Mouse (Mus musculus) lung, postnatal 4 days (tissue): ENCODE data around the gene Gabbr2.

Source experiments
- DNase-seq, 2 experiments: peaks; one replicate each; pipeline ENCODE4 v3.0.0; 2021

Gabbr2 gene

GRCm38 (mm10) chr4:46988257-46988656 is 3.4 kb downstream of the Gabbr2 start:
- no peak for DNase-seq

GRCm38 (mm10) chr4:46987809-46988208 is 3.9 kb downstream of the Gabbr2 start:
- no peak for DNase-seq

GRCm38 (mm10) chr4:46986054-46986453 is 5.6 kb downstream of the Gabbr2 start:
- no peak for DNase-seq

- no peak for DNase-seq
These were observed 8.8 kb downstream of the Gabbr2 start for GRCm38 (mm10) chr4:46982912-46983311.

- no peak for DNase-seq
These were observed 9.6 kb downstream of the Gabbr2 start for GRCm38 (mm10) chr4:46982094-46982493.

- no peak for DNase-seq
These were observed 13.3 kb downstream of the Gabbr2 start for GRCm38 (mm10) chr4:46978371-46978770.

GRCm38 (mm10) chr4:46977161-46977560 is 14.5 kb downstream of the Gabbr2 start:
- no peak for DNase-seq

- no peak for DNase-seq
These were observed 15.0 kb downstream of the Gabbr2 start for GRCm38 (mm10) chr4:46976671-46977071.

- no peak for DNase-seq
These were observed 18.4 kb downstream of the Gabbr2 start for GRCm38 (mm10) chr4:46973322-46973721.

- DNase-seq, result no peak
These were observed 23.7 kb downstream of the Gabbr2 start for GRCm38 (mm10) chr4:46967981-46968380.

- peak; percentile 15 to 75 for DNase-seq
These were observed 25.1 kb downstream of the Gabbr2 start for GRCm38 (mm10) chr4:46966551-46966950.

GRCm38 (mm10) chr4:46961403-46961802 is 30.3 kb downstream of the Gabbr2 start:
- no peak for DNase-seq

- no peak for DNase-seq
These were observed 31.5 kb downstream of the Gabbr2 start for GRCm38 (mm10) chr4:46960208-46960607.

GRCm38 (mm10) chr4:46959776-46960175 is 31.9 kb downstream of the Gabbr2 start:
- no peak for DNase-seq

- DNase-seq, result no peak
These were observed 33.7 kb downstream of the Gabbr2 start for GRCm38 (mm10) chr4:46957955-46958354.

GRCm38 (mm10) chr4:46956966-46957365 is 34.7 kb downstream of the Gabbr2 start:
- DNase-seq, result no peak

- no peak for DNase-seq
These were observed 38.7 kb downstream of the Gabbr2 start for GRCm38 (mm10) chr4:46953021-46953420.

- no peak for DNase-seq
These were observed 39.1 kb downstream of the Gabbr2 start for GRCm38 (mm10) chr4:46952562-46952961.

GRCm38 (mm10) chr4:46934291-46934690 is 57.4 kb downstream of the Gabbr2 start:
- DNase-seq, result no peak

GRCm38 (mm10) chr4:46933590-46933989 is 58.1 kb downstream of the Gabbr2 start:
- no peak for DNase-seq

GRCm38 (mm10) chr4:46931706-46932397 is 59.8 kb downstream of the Gabbr2 start:
- no peak for DNase-seq

- no peak for DNase-seq
These were observed 63.6 kb downstream of the Gabbr2 start for GRCm38 (mm10) chr4:46928112-46928511.

- no peak for DNase-seq
These were observed 72.5 kb downstream of the Gabbr2 start for GRCm38 (mm10) chr4:46919144-46919543.

- no peak for DNase-seq
These were observed 74.9 kb downstream of the Gabbr2 start for GRCm38 (mm10) chr4:46916786-46917185.

GRCm38 (mm10) chr4:46915934-46916333 is 75.7 kb downstream of the Gabbr2 start:
- DNase-seq, result no peak
